Mouse (Mus musculus) limb, embryonic 14.5 days (tissue): ENCODE measurements around the gene Cd164. TPM values are rescaled to one million over a fixed set of nuclear protein-coding genes. Genes with fewer than 3 reads are reported as not detected.

Source experiments
- ATAC-seq: fragments of 200-750 bp; cut with Nextera tagmentation; 2 replicates; pipeline ENCODE4 v1.8.0; 2017; ENCODE audit warnings: low read depth, moderate number of reproducible peaks, moderate TSS enrichment; ENCODE audit not compliant: low FRiP score
- DNase-seq: peaks from one replicate; pipeline ENCODE4 v3.0.0-alpha.2; 2015; ENCODE audit warnings: low spot score
- H3K27ac ChIP-seq: fragments of 300-500 bp; sonication (generic); replicated peaks from 2 replicates; pipeline ENCODE4 v1.5.1; 2014; ENCODE audit warnings: low read depth, mild to moderate bottlenecking, low read length, moderate library complexity, mixed read lengths
- H3K27me3 ChIP-seq: fragments of 300-500 bp; sonication (generic); 2 replicates; pipeline ENCODE4 v1.6.1; 2014; ENCODE audit warnings: low read length, mixed read lengths; ENCODE audit not compliant: control insufficient read depth, insufficient read depth
- H3K36me3 ChIP-seq: fragments of 300-500 bp; sonication (generic); 2 replicates; pipeline ENCODE4 v1.6.1; 2014; ENCODE audit warnings: mild to moderate bottlenecking, low read length, moderate library complexity, mixed read lengths; ENCODE audit not compliant: control insufficient read depth, insufficient read depth
- H3K4me1 ChIP-seq: fragments of 300-500 bp; sonication (generic); 2 replicates; pipeline ENCODE4 v1.6.1; 2014; ENCODE audit warnings: antibody characterized with exemption, low read length, mixed read lengths; ENCODE audit not compliant: control insufficient read depth, insufficient read depth
- H3K4me2 ChIP-seq: fragments of 300-500 bp; sonication (generic); replicated peaks from 2 replicates; pipeline ENCODE4 v1.6.1; 2014; ENCODE audit warnings: low read depth, mild to moderate bottlenecking, low read length, moderate library complexity; ENCODE audit not compliant: severe bottlenecking
- H3K4me3 ChIP-seq: fragments of 300-500 bp; sonication (generic); replicated peaks from 2 replicates; pipeline ENCODE4 v1.5.1; 2014; ENCODE audit warnings: low read length
- H3K9ac ChIP-seq: fragments of 300-500 bp; sonication (generic); 2 replicates; pipeline ENCODE4 v1.6.1; 2014; ENCODE audit warnings: mild to moderate bottlenecking, low read depth, low read length, moderate library complexity; ENCODE audit not compliant: severe bottlenecking
- H3K9me3 ChIP-seq: fragments of 300-500 bp; sonication (generic); 2 replicates; pipeline ENCODE4 v1.6.1; 2016; ENCODE audit warnings: low read length; ENCODE audit not compliant: control insufficient read depth
- POLR2A ChIP-seq: fragments of 200-500 bp; IDR thresholded peaks from 2 replicates; pipeline ENCODE4 v1.8.0; 2012; ENCODE audit warnings: inconsistent platforms, mild to moderate bottlenecking, moderate library complexity, borderline replicate concordance; ENCODE audit not compliant: insufficient read depth, insufficient read length; ENCODE audit errors: extremely low read depth
- WGBS: fragments of 180-500 bp; shearing (Covaris S2); extraction: QIAGEN DNeasy Blood & Tissue Kit; methylation state at CpG from one replicate; pipeline ENCODE4 v1.1.7; 2014; 5-methylcytosine and 5-hydroxymethylcytosine counted together
- polyA plus RNA-seq, 2 experiments: library from polyadenylated mRNA; depleted of rRNA in 1 of 2; stranded (reverse) in 1 of 2; unstranded in 1 of 2; fragments of >200 nt; fragmentation: Nextera tagmentation in 1 of 2; extraction: Ambion mirVana in 1 of 2; gene quantifications; 2 replicates each; pipeline versions ENCODE4 v1.2.1 to v1.2.3; 2012 to 2014

Gene Cd164
- polyA plus RNA-seq, 2 experiments = 160 to 209 TPM

- H3K4me2 ChIP-seq = no peak overlapping the region
- no peak for DNase-seq
- H3K4me1 ChIP-seq = peaks cover 26% of the 10 kb centered on the region
- ATAC-seq = no peak
- H3K9me3 ChIP-seq = peaks cover 7% of the 10 kb centered on the region
- peak overlapping the region; percentile 21; the same call in 1 of the 2 replicates for H3K27ac ChIP-seq
- H3K36me3 ChIP-seq = no peaks in the 10 kb centered on the region
- H3K27me3 ChIP-seq = no peaks in the 10 kb centered on the region
- no peak overlapping the region for H3K9ac ChIP-seq
- WGBS = 22% methylated on average over 3 of the region's 3 CpGs
- no peak for TF ChIP-seq POLR2A
- no peak overlapping the region for H3K4me3 ChIP-seq
Observed at GRCm38 (mm10) chr10:41552319-41552718, 33.1 kb downstream of the Cd164 start.

DNA sequence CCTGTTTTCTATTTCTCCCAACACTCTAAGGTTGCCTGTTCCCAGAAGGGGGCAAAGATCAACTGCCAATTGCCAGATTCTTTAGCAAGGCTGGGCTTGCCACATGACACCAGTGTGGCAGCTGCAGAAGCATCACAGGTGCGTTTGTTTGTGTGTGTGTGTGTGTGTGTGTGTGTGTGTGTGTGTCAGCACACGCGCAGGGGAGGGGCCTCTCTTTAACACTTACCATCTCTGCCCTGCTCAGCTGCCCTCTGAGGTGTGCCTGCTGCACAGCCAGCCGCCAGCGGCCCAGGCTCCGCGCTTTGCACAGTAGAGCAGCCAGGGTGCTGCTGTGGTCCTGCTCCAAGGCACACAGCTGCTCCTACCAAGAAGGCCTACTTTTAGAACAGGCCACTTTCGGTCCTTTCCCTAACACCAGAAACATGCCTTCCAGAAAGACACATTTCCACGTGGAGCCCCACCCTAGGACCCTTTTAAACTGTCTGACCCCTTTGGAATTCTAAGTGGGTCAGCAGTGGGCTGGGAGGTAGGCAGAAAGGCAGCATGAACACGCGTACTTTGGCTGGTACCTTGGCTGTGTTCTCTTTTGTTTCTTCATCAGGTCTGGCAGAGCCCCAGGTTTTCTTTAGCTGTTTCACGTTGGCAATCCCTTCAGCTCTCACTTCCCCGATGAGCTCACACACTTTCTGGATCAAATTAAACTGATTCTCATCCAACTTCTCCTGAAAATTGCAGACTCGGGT is 33.8 kb downstream of the Cd164 start:
- H3K9me3 ChIP-seq = peaks cover 7% of the 10 kb centered on the region
- H3K9ac ChIP-seq = 0 out of 2 replicates have a peak overlapping the region, but pooled peaks have one; percentile 16
- H3K4me3 ChIP-seq = no peak overlapping the region
- no peak overlapping the region for H3K4me2 ChIP-seq
- H3K36me3 ChIP-seq = no peaks in the 10 kb centered on the region
- H3K27me3 ChIP-seq = no peaks in the 10 kb centered on the region
- no peak for TF ChIP-seq POLR2A
- 23% methylated on average over 14 of the region's 14 CpGs for WGBS
- H3K27ac ChIP-seq = peak overlapping the region; percentile 21
- ATAC-seq = peak; percentile 86
- DNase-seq = peak; percentile 46
- H3K4me1 ChIP-seq = peaks cover 26% of the 10 kb centered on the region

GRCm38 (mm10) chr10:41553711-41554110 is 34.5 kb downstream of the Cd164 start:
- 52% methylated on average over 4 of the region's 4 CpGs for whole genome bisulfite sequencing
- peak overlapping the region; percentile 21 for H3K27ac ChIP-seq
- H3K4me3 ChIP-seq = no peak overlapping the region

DNA sequence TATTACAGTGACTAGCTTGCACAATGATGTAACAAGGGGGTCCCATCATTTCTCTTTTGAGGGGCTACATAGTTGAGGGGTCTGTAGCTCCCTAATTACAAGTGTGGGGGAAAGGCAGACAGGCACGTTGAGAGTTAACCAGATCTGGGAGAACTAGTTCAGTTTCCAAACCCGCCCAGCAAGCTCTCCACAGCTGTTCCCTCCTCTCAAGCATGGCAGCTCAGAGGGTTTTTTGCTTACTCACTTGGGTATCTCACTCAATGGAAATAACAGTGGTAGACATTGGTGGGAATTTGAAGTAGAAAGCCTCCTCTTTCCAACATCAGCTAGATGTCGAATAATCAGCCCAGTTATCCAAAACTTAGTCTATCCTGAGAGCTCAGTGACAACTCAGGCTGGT is 35.9 kb downstream of the Cd164 start:
- Histone ChIP-seq H3K9me3 (0 out of 2 replicates have a peak, but pooled peaks cover under 1% of the 10 kb centered on the region), H3K27ac (no peak overlapping the region), H3K4me3 (no peak overlapping the region), H3K4me2 (no peak overlapping the region), H3K4me1 (peaks cover 26% of the 10 kb centered on the region), H3K36me3 (no peaks in the 10 kb centered on the region), H3K27me3 (no peaks in the 10 kb centered on the region), H3K9ac (no peak overlapping the region)
- WGBS = 79% methylated on average over 3 of the region's 3 CpGs
- DNase-seq (no peak), ATAC-seq (no peak)
- TF ChIP-seq POLR2A = no peak

More at GRCm38 (mm10) chr10:41553711-41554110, 34.5 kb downstream of the Cd164 start:
- ATAC-seq (no peak), DNase-seq (no peak)
- Histone ChIP-seq H3K9me3 (peaks cover 7% of the 10 kb centered on the region), H3K4me2 (no peak overlapping the region), H3K9ac (0 out of 2 replicates have a peak overlapping the region, but pooled peaks have one; percentile 16), H3K4me1 (peaks cover 26% of the 10 kb centered on the region), H3K27me3 (no peaks in the 10 kb centered on the region), H3K36me3 (no peaks in the 10 kb centered on the region)
- no peak for TF ChIP-seq POLR2A

DNA sequence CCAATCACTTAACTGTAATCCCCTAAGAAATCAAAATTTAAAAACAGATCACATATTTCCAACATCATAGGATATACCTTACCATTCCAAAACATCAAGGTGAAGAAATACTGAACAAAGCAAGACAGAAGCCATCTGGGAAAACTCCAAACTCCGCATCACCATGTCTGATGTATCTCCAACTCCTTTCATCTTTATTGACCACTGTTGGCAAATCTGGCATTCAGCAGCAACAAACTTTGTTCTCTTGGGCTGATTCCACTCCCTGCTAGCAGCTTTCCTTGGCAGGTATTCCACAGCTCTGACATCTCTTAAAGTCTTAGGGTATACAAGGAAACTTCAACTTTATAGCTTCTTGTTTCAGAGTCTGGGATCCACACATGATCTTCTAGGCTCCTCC is 39.2 kb downstream of the Cd164 start:
- H3K36me3 ChIP-seq = no peaks in the 10 kb centered on the region
- no peaks in the 10 kb centered on the region for H3K27me3 ChIP-seq
- DNase-seq = no peak
- no peak overlapping the region for H3K4me3 ChIP-seq
- no peak for ATAC-seq
- no peak overlapping the region for H3K9ac ChIP-seq
- H3K9me3 ChIP-seq = peaks cover 4% of the 10 kb centered on the region; the same call in 1 of the 2 replicates
- no peak overlapping the region for H3K27ac ChIP-seq
- WGBS = 97% methylated on average over 1 of the region's 1 CpGs
- TF ChIP-seq POLR2A = no peak
- no peak overlapping the region for H3K4me2 ChIP-seq
- H3K4me1 ChIP-seq = peaks cover 5% of the 10 kb centered on the region
